Mouse (Mus musculus) embryo, embryonic 11 days (tissue): Measurements from ENCODE around the gene Aqp7.
"Not testable (repeated sequence)": the region's sequence is repeated elsewhere in the genome, so short reads cannot be mapped to it uniquely, and the experiment has no call there.

Source experiments
- DNase-seq: peaks from one replicate; pipeline ENCODE4 v3.0.0-alpha.2; 2015

Aqp7 gene

DNA sequence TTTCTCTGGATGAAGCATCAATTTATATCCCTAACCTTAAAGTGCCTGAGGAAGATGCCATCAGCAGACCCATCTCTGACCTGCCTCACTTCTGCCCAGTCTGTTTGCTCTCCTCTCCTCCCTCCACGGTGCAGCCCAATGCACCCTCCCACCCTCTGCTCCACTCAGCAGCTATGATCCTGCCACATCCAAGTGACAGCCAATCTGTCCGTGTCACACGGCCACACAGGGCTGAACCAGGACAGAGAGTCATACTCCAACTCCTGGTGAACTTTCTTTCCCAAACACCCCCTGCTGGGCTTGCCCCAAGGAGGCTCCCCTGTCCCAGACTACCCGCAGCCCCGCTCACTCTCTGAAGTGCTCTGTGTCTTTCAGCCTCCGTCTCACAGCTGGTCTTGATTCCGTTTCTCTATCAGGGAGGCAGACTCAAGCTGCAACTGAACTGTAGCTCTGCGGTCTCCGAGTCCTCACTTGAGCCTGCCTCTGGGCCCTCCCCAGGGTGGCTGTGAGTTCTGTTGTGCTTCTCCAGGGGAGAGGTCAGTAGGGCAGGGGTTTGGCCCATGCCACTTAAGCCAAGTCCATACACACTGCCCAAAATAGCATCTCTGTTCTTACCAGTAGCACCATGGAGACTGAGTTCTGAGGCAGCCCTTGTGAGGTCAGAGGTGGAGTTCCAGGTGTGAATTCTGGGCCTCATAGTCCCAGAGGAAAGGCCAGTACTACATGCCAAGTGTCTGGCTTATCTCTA lies at the start of gene Aqp7:
Aqp7 (minus strand) TSS at position 616 of the 748 bp plus-strand sequence.
- peak; percentile 29 for DNase-seq

DNA sequence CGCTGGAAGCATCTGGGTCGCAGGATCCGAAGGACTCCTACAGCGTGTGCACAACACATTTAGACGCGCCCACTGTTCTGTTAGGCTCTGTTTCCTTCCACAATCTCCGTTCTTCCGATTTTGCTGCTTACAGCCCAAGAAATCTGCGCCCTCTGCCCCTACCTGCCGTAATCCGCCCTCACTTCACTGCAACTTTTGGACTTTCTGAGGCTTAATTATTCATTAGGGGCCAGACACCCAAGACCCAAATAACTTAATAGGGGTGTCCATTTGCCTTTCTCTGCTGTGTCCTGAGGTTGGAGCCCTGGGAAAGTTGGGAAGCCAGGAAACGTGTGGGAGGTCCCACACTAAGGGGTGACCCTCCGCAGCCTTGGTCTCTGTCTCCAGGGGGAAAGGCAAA lies 49.4 kb upstream of the Aqp7 start:
- no peak for DNase-seq

DNA sequence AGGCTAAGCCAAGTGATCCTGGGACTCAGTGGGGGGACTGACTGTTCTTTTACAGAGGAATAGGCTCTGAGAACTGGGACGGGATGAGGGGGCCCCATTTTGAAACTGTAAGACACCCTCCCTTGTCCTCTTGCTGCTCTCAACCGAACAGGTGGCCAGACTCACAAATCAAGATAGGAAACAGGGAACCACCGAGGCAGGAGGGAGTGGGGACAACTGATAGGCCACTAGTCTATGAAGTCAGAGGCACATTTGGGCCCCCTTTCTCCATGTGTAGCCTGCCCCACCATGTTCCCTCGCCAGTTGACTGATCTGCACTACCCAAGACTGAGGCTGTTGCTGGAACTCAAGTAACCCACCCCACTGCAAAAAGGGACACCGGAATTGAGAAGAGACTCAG lies 48.9 kb upstream of the Aqp7 start:
- DNase-seq: no peak

DNA sequence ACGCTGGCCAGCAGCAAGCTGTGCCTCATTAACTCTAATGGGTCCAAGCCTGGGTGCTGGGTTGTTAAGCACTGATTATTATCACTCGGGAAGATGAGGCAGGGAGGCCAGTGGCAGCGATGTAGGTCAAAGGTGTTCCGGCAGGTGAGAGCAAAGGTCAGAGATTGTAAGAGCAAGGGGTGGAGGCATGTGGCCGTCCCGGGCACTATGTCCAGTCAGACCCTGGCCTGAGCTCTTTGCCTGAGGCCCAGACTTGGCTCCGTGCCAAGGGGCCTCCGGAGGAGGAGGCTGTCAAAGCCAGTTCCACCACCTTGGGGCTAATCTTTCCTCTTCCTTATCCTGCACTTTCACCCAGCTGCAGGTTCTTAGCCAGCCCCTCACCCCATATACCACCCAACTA lies 48.2 kb upstream of the Aqp7 start:
- no peak for DNase-seq

DNA sequence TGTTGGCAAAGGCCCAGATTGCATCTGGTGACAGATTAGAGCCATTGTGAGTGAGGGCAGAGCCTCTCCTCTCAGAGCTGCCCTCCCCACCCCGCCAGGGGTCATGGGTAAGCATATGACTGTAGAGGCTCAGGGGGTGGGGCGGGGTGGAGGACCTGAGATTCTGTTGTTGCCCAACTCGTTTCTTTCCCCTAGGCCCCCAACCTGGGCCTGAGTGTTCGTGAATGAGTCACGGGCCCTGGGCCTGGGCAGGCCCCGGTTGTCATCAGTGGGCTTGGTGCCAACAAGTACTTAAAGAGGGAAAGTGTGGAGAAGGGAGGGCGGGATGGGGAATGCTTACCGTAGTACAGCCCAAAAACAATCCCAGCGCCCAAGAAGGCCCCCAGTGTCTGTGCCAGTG lies 46.4 kb upstream of the Aqp7 start:
- no peak for DNase-seq

DNA sequence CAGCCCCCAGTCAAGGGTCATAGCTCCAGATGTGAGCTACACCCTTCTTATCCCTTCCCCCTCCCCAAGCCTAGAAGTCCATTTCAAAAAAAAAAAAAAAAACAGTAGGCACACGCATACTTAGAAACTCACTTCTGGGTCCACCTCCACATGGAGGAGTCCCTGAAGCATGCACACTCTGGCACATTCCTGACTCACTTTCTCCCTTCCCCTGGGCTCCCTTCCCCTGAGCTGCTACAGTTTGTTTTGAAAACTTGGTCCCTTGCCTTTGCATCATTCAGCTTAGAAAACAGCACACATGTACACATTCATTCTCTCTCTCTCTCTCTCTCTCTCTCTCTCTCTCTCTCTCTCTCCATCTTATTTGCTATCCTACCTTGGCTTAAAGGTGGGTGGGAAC lies 45.0 kb upstream of the Aqp7 start:
- no peak for DNase-seq

DNA sequence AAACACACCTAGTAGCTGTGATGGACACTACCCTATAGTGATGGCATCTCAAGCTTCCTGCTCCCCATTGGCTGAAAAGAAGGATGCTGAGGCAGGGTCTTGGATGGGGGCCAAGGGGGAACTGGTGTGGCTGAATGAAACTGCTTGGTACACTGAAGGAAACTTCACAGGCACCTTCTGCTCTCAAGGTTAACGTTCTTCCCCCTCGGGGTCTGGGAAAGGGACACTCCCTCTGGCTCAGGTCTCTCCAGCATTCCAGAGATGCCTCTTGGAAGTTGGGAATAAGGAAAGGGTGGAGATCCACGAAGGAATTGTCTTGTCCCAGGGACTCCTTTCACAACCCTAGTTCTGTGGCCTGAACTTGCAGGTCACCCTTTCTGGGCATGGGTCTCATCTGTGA lies 43.5 kb upstream of the Aqp7 start:
- DNase-seq: no peak

DNA sequence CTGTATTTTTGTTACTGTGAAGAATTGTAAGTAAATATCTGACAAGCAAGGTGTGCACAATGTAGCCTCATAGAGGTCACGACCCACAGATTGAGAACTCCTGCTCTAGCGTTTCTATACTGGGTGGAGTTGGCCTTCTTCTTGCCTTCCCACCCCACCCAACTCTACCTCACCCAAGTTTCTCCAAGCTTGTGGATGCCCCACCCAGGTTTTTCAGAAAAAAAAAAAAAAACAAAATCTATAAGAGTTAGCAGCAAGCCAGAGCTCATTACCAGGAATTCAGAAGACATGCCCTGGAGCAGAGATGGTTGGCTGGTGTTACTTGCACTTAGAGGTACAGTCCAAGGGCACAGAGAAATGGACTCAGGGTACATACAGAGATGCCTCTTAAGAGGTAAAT lies 41.8 kb upstream of the Aqp7 start:
- DNase-seq: no peak

DNA sequence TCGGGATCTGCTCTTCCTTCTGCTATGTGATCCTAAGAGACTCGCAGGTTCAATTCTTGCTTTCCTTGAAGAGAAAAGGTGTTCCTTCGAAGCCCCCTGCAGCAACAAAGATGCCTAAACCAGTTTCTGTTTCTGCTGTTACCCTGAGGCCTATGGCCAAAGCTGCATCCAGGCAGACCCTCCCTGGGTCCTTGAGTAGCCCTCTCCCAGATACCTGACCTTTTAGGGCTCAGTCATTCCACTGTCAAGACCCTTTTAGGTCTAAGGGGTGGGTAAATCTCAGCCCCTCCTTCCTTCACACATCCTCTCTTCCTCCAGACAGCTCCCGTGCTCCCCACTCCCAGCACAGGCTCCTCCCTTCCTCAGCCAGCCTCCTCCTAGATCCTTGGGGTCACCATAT lies 41.2 kb upstream of the Aqp7 start:
- DNase-seq: no peak

DNA sequence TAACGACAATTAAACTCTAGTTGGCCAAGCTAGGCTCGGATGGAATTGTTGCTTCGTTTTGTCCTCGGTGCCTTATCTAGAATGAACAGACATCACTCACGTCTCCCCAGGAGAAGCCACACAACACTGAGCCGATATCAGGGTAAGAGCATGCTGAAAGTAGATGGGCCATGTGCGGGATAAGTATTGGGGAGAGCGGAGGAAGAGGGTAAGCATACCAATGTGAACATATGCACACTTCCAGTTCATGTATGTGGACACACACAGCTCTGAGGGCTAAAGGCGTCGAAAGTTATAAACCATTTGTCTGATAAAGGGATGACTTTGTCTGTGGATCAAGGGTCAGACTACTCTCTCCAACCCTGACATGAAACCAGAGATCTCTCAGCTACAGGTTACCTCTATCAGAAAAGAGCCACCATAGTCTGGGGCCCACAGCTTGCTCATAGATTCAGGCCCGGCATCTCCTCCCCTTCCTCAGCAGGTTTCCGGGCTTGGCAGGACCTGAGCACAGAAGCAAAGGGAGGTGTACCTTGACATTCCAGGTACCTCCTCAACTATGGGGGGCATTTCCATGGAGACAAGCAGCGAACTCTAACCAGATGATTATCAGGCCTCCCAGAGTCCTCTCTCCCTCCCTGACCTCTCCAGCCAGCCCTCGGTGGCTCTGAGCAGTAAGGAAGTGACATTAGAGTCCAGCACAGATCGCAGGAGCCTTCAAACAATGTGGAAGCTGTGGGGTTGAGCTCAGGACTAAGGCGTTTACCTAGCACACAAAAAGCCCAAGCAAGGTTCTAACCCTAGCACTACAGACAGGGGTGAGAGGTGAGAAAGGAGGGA lies 39.7 kb upstream of the Aqp7 start:
- no peak for DNase-seq

DNA sequence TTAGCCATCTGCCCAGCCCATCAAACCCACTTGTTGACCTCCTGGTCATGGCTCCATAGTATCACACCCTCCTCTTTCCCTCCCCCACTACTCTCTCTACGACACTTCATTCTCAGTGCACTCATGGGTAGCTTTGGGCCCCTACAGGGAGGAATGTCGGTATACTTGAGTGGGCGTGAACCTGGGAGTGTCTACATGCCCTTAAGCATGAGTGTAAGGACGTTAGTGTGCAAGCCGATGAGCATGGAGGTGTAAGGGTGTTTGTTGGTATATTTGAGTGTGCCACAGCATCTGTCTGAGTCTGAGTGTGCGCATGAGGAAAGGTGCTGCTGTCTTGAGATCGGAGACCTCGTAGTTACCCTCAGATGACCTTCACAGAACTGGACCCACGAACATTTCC lies 39.0 kb upstream of the Aqp7 start:
- no peak for DNase-seq

DNA sequence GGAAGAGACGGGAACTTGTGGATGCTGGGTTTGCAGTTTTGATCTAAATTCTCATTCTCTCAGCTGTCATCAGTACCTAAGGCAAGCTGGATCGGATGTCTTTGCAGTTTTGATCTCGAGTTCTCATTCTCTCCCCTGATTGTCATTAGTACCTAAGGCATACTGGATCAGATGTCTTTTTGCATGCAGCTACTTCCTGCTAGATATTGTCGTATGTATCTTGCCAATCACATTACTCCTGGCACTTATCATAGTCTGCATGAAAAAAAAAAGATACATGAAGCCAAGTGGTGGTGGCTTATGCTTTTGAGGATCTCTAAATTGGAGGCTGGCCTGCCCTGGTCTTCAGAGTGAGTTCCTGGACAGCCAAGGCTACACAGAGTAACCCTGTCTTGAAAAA lies 36.9 kb upstream of the Aqp7 start:
- no peak for DNase-seq

DNA sequence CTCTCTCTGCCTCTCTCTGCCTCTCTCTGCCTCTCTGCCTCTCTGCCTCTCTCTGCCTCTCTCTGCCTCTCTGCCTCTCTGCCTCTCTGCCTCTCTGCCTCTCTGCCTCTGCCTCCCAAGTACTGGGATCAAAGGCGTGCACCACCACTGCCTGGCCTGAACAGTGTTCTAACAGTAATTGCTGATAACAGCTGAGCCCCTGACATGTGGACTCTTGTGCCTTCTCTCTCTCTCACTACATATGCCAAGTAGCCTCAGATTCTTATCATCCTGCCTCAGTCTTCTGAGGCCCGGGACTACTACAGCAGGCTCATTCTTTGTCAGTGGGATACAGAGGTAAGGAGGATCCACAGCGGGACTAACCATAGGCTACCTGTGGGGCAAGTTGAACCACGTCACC lies 34.9 kb upstream of the Aqp7 start:
- DNase-seq: not testable (repeated sequence)

DNA sequence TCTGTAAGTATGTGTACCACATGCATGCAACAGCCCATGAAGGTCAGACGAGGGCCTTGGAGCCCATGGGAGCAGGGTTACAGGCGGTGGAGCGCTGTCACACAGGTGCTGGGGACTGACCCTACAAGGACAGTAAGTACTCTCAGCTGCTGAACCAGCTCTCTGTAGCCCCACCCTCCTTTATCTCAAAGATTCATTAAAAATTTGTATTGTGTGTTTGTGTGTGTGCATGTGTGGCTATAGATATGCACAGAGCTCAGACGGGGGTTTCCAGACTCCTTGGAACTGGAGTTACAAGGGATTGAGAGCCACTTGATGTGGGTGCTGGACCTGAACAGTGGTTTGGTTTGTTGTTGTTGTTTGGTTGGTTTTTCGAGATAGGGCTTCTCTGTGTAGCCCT lies 33.8 kb upstream of the Aqp7 start:
- DNase-seq: no peak

DNA sequence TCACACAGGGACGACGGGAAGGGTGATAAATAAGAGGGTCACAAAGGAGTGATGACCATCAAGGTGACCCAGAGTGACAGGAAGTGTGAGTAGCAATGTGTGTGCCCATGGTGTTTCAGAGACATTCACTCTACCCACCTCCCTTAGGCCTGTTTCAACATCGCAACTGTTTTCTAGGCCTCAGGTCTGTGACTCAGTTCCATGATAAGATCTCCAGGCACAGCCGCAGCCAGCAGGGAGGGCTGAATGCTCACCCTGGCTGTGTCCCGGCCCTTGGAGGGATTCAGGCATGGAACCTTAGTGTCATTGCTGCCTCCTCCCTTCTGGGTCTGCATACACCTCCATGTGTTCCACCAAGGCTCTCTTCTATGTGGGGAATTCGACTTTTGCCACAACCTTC lies 30.8 kb upstream of the Aqp7 start:
- DNase-seq: no peak

DNA sequence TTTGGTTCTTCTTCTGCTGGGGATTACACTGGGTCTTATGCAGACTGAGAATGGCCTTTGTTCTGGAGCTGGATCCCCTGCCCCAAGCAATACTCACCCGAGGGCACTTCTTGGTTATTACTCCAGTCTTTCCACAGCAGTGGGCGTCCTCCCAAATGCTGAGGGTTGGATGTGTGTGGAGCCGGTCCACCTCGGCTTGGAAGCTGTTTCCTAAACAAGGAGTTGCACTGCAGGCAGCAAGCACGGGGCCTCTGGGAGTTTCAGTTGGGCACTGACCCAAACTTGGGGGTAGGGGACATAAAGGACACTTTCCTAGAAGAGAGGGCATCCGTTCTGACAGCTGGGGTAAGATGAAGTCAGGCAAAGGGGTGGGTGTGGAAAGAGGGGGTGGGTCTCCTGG lies 26.5 kb upstream of the Aqp7 start:
- DNase-seq: no peak

DNA sequence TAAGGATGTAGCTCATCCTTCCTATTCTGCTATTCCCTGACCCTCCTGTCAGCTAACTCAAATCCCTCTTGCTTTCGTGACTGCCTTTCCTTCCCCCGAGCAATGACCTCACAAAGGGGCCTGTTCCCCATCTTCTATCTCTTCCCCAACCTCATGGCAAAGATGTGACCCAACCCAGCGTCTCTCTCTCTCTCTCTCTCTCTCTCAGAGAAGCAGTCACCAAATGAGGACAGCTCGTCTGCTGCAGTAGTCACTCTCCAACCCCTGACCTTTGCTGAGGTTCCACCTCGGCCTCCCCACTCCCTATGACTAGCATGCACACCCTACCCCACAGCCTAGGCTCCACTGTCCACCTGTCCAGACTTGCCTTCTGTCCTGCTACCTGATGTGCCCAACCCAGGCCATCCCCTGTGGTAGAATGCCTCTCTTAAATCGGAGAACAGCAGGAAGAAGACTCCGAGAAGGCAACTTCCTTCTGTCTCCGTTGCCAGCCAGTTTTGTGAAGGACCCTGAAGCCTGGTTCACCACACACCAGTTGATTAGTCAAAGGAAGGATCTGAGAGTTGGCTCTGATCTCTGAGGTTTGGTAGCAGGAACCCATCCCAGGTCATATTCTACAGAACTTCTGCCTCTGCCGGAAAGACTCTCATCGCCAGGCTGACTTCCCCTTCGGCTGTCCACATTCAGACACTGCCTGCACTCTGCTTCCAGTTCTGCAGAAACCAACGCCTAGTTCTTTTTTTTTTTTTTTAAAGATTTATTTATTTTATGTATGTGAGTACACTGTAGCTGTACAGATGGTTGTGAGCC lies 25.3 kb upstream of the Aqp7 start:
- no peak for DNase-seq

DNA sequence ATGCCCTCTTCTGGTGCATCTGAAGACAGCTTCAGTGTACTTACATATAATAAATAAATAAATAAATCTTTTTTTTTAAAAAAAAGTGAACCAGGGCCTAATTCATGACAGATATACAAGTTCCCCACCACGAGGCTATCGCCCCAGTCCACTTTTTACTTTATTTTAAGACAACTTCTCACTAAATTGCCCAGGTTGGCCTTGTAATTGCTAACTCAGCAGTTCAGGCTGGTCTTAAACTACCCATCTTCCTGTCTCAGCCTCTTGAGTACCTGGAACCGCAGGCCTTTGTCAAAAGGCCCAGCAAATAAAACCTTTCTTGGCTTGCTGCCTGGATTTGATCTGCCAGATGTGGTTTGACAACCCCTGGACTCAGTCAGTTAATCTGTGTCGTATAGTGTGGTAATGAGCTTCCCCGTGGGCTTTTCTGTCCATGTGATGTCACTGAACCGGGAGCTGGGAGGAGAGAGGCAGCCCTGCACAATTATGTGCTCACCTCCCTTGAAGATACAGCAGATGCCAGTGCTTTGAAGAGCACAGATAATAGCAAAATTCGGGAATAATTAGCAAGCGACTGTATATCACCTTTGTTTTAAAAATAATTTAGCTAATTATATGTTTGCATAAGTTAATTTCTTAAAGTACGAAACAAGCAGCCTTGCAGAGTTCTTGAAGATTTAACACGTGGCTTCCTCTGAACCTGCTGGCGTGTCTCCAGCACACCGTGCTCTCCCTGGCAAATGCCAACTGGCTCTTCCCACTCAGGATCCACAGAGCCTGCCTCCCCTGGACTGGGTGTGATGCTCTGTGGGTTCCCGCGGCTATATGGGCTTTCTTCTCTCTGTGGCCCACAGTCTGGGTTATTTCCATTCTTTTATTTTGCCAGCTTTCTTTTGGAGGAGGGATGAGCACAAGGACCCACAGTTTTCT lies 23.8 kb upstream of the Aqp7 start:
- DNase-seq: no peak

DNA sequence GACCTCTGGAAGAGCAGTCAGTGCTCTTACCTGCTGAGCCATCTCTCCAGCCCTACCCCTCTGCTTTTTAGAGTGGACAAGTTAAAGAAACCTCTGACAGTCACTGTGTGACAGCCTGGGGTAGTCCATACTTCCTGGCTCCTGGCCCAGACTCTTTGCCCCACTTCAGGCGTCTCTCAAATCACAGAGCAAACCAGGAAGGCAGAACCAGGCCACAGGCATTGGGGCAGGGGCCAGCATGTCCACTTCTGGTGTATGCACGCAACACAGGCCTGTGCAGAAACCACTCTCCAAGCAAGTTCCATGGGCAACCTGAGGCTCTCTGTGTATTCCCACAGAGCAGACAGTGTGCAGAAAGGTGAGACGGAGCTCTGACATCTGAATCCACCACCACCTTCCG lies 17.3 kb upstream of the Aqp7 start:
- no peak for DNase-seq

DNA sequence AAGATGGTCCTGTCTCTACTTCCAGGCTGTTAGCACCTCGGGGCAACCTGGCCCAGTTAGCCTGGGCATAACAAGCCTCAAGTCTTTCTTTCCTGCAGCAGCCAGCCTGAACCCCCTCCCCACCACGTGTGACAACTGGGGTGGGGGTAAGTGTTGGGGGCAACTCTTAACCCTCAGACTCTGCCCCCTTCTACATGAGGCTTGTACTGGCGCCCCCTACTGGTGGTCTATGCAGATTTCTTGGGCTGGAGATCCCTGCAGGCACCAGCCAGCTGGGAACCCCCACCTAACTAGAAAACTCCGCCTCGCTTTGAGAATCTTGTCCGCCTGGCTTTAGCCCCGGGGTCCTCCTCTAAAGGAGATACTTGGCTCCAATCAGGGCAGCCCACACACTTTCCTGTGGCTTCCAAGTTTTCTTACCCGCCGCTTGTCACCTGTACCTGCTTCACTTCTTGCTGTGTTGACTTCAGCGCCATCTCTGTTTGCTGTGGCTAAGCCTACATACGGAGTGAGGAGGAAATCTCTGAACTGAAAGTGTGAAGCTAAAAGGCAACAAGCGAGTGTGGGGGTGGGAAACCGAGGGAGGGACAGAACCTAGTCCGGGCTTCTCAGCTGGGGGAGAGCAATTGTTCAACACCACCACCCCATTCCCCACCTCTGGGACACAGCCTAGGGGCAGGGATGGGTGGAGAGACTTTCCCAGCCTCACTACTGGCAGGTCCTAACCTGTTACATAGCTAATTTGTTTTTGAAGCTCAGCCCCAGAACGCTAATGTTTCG lies 16.1 kb upstream of the Aqp7 start:
- peak; percentile 54 for DNase-seq

DNA sequence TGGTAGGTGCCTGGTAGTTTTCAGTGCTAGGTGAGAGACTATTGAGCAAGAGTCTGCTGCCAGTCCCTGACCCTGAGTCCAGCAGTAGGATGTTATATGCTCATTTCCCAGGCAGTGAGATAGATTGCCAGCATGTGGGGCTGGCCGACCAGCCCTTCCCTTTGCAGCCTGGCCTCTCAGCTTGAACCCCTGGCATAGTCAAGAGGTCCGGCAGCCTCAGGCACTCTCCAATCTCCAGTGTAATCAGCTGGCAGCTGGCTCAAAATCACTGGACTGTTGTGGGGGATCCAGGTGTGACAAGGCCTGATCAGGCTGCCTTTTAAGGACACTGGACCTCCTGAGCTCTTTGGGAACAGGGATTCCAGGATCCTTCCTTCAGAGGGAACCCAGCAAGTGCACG lies 15.4 kb upstream of the Aqp7 start:
- no peak for DNase-seq

DNA sequence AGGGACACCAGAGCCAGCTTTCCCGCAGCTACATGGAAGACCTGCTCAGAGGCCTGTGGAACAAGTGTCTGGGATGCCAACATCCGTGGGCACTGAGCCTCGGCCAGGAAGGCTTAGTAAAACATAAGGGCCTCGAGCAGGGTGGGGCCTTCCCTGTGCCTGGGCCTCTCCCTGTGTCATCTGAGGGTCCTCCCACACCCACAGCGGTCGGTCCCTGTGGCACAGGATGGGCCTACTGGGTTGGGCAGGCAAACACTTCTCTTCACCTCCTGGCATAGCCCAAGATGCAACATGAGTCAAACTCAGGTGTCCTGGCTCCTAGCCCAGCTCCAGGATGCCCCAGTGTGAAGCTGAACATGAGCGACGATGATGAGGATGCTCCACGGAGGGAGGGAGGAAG lies 9.4 kb upstream of the Aqp7 start:
- DNase-seq: no peak
